Mouse (Mus musculus) R1 (cell line): Measurements from ENCODE around the gene Tssk3.
A peak's percentile ranks its signal among the peaks of the same experiment; 100 is the strongest.

Experiments used
- DNase-seq: peaks from one replicate; pipeline ENCODE4 v3.0.0-alpha.2; 2018; ENCODE audit warnings: low read depth, low spot score

Gene Tssk3

DNA sequence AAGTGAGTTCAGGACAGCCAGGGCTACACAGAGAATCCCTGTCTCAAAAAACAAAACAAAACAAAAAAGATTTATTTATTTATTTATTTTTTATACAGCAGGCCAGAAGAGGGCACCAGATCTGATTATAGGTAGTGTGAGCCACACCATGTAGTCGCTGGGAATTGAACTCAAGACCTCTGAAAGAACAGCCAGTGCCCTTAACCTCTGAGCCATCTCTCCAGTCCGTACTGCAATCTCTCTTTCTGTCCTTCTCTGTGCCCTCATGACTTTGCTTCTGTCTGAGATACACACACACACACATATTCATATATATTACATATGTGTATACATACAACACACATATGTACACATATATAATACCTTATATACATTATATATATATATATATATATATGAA is 40.0 kb downstream of the Tssk3 start:
- DNase-seq: peak; percentile 44

DNA sequence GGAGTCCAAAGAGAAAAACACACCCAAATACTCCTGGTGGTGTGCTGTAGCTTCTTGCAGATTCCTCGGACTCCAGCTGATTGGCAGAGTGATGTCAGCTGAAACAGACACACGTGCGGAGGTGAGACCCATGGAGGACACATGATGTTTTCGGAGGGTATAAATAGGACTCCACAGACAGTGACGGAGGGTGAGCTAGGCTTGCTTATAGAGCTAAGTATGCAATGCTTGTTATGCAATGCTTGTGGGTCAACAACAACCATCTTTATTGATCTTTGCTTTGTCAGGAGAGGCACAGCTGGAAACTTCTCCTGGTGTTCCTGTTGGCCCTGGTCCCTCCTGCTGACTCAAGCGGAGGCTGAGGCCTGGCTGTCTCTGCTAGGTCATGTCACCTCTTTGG is 42.1 kb downstream of the Tssk3 start:
- DNase-seq: no peak

DNA sequence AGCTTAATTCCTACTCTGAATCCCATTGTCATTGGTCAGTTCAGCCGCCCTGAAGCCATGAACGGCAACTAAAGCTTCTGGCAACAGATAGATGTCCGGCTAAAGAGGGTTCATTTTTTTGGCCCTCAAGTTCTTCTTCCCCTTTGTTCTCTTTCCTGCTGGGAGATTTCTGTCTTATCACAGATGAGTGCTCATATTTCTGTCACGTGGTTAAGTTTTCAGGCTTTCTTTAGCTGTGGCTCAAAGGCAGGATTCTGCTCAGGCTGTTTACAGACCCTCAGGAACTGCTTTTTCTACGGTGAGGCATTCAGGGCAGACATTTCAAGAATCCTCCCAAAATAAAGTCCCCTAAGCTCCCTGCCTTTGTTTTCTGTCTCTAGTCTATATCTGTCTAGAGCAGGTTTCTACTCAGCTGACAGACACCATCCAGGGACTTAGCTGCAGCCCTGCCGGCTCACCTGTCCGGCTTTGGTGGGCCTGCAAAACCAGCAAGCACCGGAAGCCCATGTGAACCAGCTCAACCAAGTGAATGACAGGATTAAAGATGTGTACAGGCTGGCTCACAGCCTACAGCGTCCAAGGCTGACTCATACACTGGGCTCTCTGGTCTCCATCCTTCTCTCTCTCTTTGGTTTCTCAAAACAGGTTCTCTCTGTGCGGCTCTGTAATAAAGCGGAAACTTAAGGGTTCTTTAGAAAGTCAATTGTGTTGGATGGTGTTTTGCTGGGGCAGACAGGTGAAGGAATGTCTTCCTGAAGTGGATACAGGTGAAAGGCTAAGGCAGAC is 42.9 kb downstream of the Tssk3 start:
- DNase-seq: no peak

DNA sequence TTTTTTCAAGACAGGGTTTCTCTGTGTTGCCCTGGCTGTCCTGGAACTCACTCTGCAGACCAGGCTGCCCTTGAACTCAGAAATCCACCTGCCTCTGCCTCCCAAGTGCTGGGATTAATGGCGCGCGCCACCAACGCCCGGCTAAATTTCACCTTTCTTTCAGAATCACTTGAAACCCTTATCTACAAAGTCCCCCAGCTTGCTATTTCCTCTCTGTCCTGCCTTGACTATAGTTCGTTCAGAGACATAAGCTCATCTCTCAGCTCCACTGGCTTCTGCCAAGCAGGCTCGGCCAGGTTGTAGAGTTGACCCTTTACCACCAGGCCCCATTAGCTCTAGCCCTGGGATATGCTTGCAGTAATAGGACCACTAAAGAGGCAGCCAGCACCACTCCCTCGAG is 43.5 kb downstream of the Tssk3 start:
- DNase-seq: no peak

DNA sequence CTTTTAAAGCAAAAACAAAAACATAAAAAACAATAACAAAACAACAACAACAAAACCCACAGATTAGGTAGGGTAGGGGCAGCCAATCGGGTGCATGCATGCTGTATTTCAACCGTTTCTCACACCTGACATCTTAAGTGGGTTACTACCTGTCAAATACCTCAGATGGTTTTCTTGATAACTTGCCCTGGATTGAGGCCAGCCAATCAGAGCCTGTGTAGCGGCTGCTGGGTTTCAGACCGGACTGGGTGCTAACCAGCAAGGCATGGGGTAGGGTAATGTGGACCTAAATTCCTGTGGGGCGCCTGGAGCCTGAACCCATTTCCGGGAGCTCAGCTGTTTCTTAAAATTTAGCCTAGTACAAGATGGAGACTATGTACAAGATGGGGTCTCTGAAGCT is 49.7 kb downstream of the Tssk3 start:
- no peak for DNase-seq

DNA sequence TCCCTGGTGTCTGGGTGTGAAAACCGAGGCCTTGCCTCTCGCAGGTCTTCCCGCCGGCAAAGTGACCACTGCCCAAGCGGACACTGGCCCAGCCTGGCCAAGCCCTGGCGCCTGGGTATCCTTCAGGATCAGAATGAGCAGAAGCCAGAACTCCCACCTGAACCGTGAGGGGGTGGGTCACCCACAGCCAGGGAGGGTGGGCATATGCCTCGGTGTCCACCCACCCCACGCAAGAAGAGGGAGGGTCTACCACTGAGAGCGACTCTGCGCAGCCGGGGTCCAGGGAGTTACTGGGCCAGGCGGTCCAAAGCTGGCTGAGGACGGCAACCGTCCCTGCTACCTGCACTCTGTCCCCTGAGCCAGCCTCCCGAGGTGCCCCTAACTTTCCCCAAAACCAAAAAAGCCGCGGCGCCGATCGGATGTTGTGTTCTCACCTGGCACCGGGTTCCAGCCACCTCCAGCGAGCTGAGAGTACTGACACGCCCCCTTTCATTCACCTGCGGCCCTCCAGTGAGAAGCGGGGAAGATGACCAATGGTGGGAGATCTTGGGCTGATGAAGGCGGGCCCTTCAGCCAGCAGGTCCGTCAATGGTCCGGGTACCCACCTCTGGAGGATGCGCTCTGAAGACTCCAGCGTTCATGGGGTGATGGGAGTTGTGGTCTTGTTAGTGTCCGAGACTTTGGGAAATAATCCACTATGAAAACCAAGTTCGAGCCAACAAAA is 50.3 kb downstream of the Tssk3 start, which contains the start of gene Zbtb8b:
TSS of gene Zbtb8b (minus strand) at position 514 of the 724 bp plus-strand sequence.
- peak; percentile 96 for DNase-seq
